Mouse (Mus musculus): ENCODE measurements around the gene Rcbtb2.

Gene Rcbtb2

DNA sequence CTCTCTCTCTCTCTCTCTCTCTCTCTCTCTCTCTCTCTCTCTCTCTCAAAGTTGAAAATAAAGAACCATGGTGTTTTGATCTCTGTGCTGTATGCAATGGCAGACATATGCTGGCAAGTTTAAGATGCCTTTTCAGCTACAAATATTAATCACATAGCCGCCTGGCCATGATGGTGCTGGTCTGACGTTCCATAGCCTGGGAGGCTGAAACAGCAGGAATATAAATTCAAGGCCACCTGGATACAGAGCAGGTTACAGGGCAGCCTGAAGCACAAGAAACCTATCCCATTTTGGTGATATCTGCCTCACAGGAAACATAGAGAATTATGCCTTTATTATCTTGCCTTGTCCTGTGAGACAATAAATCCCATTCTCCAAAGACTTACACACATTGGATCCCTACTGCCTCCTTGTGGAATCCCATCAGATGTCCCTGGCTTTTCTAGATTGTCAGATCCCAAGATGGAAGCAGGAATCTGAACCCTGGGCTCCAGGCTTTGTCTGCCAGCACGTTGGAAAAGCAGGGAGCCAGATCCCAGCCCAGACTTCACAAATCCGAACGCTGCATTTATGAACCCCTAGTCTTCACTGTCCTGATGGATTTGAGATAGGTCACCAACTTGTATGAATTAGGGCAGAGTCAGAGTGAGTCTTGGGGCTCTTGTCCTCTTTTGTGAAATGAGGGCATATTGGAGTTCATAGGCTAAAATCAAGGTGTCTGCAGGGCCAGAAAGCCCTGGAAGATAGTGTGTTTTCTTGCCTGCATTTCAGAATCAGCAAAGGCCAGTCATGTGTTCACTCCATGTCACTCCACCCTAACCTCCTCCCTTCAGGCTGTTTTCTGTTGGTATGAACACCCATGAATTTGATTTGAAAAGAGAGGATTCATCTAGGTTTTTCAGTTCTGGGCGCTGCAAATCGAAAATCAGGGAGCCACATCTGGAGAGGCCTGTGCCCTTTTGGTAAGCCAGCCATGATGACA lies 5.1 kb upstream of the Rcbtb2 start:
- no peak for DNase-seq

DNA sequence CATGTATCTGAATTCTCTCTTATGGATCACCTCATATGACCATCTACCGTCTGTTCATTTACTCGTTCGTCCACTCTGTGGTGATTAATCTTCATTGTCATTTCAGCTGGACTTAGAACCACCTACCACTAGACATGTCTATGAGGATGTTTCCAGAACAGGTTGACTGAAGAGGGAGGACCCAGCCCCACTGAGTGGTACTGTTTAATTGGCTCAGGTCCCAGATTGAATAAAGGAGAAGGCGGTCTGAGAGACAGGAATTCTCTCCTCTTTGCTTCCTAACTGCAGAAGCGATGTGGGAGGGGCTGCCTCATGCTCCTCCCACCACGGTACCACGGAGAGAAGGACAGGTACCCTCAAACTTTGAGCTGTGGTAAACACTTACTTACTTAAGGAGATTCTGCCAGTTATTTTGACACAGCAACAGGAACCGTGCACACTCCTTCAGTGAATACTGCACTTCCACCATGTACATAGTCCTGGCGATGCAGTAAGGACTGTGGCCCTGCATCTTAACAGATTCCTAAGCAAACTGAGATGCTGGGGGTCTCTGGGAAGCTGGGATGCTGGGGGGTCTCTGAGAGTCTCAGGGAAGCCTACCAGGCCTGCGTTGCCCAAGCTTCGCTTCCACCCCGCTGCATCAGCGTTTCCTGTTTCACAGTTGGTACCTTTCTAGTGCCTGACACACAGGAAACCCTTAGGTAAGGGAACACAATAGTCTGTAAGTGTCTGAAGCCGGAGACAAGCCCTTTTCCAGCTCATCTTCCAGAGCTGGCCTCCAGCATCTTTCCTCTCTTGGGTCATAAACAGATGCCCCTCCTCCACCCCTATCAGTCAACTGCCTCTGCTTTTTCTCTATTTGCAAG lies 4.1 kb upstream of the Rcbtb2 start:
- DNase-seq = no peak

DNA sequence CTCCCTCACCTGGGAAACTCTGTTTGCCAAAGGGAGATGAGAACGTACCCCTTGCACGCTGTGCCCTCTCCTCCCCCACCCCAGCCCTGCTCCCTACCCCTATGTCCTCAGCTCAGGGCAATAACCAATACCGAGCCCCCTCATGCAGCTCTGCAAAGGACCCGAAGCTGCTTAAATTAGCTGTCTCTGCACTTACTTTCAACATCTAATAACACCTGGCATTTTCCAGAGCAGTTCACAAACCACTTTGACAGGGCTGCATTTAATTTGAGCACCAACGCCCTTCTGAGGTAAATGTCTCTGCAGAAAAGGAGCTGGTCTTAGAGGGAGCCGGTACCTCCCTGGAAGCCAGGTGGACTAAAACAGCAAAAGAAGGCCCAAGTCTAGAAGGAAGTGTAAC lies 3.4 kb upstream of the Rcbtb2 start:
- DNase-seq = no peak

DNA sequence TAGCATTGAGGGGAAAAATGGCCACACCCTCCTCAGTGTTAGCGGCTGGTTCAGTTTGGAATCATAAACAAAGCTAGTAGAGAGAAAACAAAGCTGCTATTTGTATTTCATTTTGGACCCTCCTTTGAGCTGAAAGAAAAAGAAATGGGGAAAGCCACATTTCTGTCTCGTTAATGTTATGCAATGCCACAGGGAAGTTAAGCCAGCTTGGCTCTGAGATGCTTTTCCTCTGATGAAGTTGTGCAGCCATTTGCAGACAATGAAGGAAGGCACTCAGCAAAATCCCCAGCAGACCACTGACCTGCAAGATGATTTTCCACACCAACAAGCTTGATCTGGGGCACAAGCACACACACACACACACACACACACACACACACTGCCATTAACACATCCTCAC lies 2.9 kb upstream of the Rcbtb2 start:
- DNase-seq = no peak

DNA sequence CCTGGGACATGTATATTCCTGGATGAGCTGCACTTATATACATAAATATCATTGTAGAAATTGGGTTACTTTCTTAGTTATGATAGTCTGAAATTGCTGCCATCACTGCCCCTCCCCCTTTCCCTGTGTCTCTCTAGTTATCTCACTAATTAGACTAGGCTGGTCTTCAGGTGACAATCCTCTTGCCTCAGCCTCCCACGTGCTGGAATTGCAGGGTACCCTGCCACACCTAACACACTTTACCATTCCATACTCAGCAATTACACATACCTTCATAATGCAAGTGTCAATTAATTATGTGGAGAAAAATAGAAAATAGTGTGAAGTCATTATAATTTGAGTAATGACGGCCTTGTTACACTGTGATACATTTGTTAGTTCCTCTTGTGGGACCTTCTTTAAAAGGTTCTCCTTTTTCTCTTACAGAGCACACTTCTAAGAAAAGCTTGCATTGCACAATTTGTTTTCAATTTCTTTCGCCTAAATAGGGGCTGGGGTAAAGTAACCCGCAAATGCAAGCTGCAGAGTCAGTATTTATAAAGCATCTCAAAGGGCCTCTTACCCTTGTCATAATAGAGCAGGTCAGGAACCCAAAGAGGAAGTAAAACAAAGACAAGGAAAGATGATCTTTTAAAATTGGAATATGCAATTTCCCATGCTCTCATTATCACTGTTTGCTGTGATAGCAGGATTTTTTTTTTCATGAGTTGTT lies 470 bp upstream of the Rcbtb2 start:
- DNase-seq = no peak

GRCm38 (mm10) chr14:73123381-73123780 lies 544 bp downstream of the Rcbtb2 start:
- DNase-seq = no peak

DNA sequence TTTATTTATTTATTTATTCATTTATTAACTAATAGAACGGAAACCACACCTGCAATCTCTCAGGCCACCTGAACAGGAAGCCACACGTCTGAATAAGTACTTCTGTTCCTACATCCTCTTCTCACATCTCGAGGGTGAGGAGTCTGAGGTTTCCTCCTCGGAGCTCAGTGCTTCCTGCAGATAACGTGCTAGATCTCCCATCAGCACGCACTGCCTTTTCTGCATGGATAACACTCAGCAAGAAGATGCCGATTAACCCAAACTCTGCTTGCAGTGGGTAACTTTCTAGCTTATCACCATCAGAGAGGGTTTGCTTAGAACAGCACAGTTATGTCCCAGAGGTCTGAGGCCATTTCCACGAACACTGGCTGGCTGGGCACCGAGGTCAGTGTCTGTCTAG lies 949 bp downstream of the Rcbtb2 start:
- peak in 1 of 2 experiments; percentile 24 for DNase-seq

- no peak for DNase-seq
Observed at GRCm38 (mm10) chr14:73130519-73130918, 7.7 kb downstream of the Rcbtb2 start.

- no peak for DNase-seq
Observed at GRCm38 (mm10) chr14:73131856-73132410, 9.1 kb downstream of the Rcbtb2 start.

DNA sequence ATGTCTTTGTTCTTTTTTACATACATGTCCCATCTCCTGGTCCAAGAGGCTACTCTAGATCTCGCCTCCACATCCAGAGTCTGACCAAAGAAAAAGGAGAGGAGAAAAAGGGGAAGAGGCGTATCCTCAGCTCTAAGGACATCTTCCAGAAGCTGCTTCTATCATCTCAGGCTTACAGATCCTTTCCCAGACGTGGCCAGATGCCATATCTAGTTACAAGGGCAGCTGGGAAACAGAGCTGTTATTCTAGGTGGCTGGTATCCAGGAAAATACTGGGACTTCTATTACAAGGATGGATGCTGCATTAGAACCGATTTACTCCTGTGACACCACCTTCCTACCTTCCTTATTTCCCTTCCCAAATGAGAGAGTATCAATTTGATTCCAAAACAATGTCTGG lies 9.9 kb downstream of the Rcbtb2 start:
- DNase-seq = no peak

DNA sequence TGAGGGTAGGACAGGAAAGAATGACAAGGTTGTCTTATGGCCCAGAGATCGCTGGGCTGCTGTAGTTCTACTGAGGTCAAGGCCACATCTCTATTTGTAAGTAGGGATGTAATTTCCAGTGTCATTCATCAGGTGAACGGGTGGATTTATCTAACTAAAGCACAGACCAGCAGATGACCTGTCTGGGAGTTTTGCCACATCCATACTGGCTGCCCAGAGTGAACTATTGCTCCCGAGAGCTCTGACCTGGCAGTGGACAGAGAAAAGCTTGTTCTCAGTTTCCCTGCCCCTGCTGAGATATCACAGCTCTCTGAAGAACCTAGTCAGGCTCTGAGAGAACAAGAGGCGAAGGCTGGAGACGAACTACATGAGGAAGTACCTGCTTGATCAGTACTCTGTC lies 14.4 kb downstream of the Rcbtb2 start:
- DNase-seq = no peak

- no peak for DNase-seq
Observed at GRCm38 (mm10) chr14:73138483-73138882, 15.6 kb downstream of the Rcbtb2 start.

- no peak for DNase-seq
Observed at GRCm38 (mm10) chr14:73139866-73140265, 17.0 kb downstream of the Rcbtb2 start.

DNA sequence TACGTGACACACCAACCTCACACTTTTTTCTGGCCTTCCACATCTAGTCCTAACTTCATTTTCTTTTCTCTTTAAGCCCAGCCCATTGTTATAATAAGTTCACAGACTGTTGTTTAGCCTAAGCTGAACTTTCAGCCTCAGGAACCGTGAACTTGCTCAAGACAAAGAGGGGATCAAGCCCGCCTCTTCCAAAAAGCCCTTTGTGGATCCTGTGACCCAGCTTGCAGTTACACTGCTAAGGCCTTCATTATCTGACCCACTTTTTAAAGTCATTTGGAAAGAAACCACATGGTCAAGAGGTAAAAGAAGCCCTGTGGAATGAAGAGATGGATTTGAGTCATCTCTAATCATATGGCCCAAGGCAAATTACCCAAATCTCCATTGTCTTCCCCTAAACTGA lies 19.0 kb downstream of the Rcbtb2 start:
- DNase-seq = no peak

DNA sequence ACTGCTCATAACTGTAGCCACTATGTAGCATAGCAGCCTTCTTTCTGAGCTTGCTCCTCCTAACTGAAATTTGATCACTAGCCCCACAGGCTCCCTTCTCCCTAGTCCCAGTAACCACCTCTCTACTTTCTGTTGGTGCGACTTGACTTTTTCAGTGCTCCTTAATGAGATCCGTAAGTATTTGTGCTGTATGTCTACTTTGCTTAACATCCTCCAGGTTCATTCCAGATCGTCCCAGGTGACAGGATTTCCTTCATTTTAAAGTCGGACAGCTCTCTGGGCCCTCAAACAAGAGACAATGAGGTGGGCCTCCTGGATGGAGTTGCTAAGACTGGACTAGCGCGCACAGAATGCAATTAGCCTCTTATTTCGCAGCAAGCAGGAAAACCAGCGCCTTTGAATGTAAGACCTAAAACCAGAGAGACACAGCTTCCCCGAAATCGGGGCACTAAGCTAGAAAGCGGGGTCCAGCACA lies 19.6 kb downstream of the Rcbtb2 start:
- DNase-seq = no peak

- DNase-seq = peak; percentile 84 to 92
Observed at GRCm38 (mm10) chr14:73142896-73143709, 20.3 kb downstream of the Rcbtb2 start.

- no peak for DNase-seq
Observed at GRCm38 (mm10) chr14:73143710-73144420, 21.0 kb downstream of the Rcbtb2 start.

GRCm38 (mm10) chr14:73145531-73145930 lies 22.7 kb downstream of the Rcbtb2 start:
- no peak for DNase-seq

- no peak for DNase-seq
Observed at GRCm38 (mm10) chr14:73146721-73147120, 23.9 kb downstream of the Rcbtb2 start.

GRCm38 (mm10) chr14:73148125-73148524 lies 25.3 kb downstream of the Rcbtb2 start:
- peak in 1 of 2 experiments; percentile 17 for DNase-seq

DNA sequence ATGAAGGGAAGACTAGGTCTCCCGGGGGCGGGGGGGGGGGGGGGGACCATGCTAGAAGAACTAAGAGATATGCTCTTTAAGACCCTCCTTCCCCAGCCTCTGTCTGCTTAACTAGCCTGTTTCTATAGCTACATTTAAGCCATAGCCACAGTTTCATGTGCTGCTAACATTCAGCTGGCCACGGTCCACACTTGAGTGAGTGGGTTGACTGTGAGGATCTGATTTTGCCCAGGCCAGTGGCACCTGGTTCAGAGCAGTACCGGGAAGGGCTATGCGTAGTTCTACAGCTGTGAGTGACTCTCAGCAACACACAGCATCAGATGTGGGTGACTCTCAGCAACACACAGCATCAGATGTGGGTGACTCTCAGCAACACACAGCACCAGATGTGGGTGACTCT lies 38.5 kb downstream of the Rcbtb2 start:
- no peak for DNase-seq
